Mouse (Mus musculus) lung, adult 2 months (tissue): ENCODE measurements around the gene Ablim1. TPM values are rescaled to one million over a fixed set of nuclear protein-coding genes. Genes with fewer than 3 reads are reported as not detected.

Experiments used
- DNase-seq: peaks from one replicate; pipeline ENCODE4 v3.0.0; 2022
- H3K4me1 ChIP-seq: fragments of 200-500 bp; 2 replicates; pipeline ENCODE4 v1.6.1; 2011; ENCODE audit warnings: low read length; ENCODE audit not compliant: control insufficient read depth, insufficient read depth
- H3K4me3 ChIP-seq: fragments of 200-500 bp; replicated peaks from 2 replicates; pipeline ENCODE3; 2011; ENCODE audit warnings: low read depth, mild to moderate bottlenecking, control low read depth, low read length; ENCODE audit errors: extremely low read depth
- CTCF ChIP-seq: fragments of 200-500 bp; IDR thresholded peaks from 2 replicates; pipeline ENCODE4 v1.5.1; 2011; ENCODE audit warnings: mild to moderate bottlenecking, low read length, control low read depth; ENCODE audit not compliant: insufficient read depth
- POLR2A ChIP-seq: fragments of 200-500 bp; IDR thresholded peaks from 2 replicates; pipeline ENCODE4 v1.6.1; 2011; ENCODE audit warnings: low read depth, mild to moderate bottlenecking, control low read depth, low read length, borderline replicate concordance; ENCODE audit errors: extremely low read depth
- WGBS: fragments of 180-500 bp; shearing (Covaris S2); methylation state at CpG from one replicate; pipeline ENCODE4 v1.1.7; 2018; 5-methylcytosine and 5-hydroxymethylcytosine counted together
- polyA plus RNA-seq: library from polyadenylated mRNA; depleted of rRNA; stranded (reverse); fragments of >200 nt; gene quantifications from 2 replicates; pipeline ENCODE4 v1.2.3, GENCODE M21; 2012

Ablim1 gene
- polyA plus RNA-seq, 1 experiment, result 71.3 TPM

DNA sequence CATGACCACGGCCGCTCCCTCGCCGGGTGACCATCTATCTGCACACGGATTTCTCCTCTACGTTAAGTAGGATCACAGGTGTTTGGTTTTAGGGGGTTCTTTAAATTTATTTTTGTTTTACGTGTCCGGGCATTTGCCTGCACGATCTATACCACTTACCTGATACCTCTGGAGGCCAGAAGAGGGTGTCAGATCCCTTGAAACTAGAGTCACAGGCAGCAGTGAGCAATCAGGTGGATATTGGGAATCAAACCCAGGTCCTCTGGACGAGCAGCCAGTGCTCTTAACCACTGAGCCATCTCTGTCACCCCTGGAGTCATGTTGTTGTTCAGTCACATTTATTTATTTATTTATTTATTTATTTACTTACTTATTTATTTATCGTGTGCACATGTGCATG, 15.6 kb upstream of the Ablim1 start:
- H3K4me3 ChIP-seq, result no peak overlapping the region
- H3K4me1 ChIP-seq, result no peaks in the 10 kb centered on the region
- WGBS, result 73% methylated on average over 11 of the region's 11 CpGs
- TF ChIP-seq POLR2A (no peak), CTCF (no peak)
- no peak for DNase-seq

GRCm38 (mm10) chr19:57328792-57329191, 14.1 kb upstream of the Ablim1 start:
- Histone ChIP-seq H3K4me3 (no peak overlapping the region), H3K4me1 (no peaks in the 10 kb centered on the region)
- peak; percentile 47 for DNase-seq
- WGBS, result 41% methylated on average over 12 of the region's 12 CpGs
- peak; percentile 37; the same call in 1 of the 2 replicates for TF ChIP-seq CTCF
- no peak for TF ChIP-seq POLR2A

GRCm38 (mm10) chr19:57328269-57328668, 13.6 kb upstream of the Ablim1 start:
- TF ChIP-seq CTCF (no peak), POLR2A (no peak)
- no peak overlapping the region for H3K4me3 ChIP-seq
- no peak for DNase-seq
- no peaks in the 10 kb centered on the region for H3K4me1 ChIP-seq
- WGBS, result 97% methylated on average over 7 of the region's 7 CpGs

- no peak for DNase-seq
- Histone ChIP-seq H3K4me1 (no peaks in the 10 kb centered on the region), H3K4me3 (no peak overlapping the region)
- no peak for TF ChIP-seq POLR2A
- TF ChIP-seq CTCF, result no peak
These were observed 13.0 kb upstream of the Ablim1 start for GRCm38 (mm10) chr19:57327679-57328078.

- DNase-seq, result peak; percentile 72
- Histone ChIP-seq H3K4me1 (no peaks in the 10 kb centered on the region), H3K4me3 (no peak overlapping the region)
- 18% methylated on average over 7 of the region's 7 CpGs for WGBS
- TF ChIP-seq CTCF, result peak; percentile 35
- no peak for TF ChIP-seq POLR2A
These were observed 11.1 kb upstream of the Ablim1 start for GRCm38 (mm10) chr19:57325748-57326300.

- TF ChIP-seq POLR2A, result no peak
- no peak for TF ChIP-seq CTCF
- no peak overlapping the region for H3K4me3 ChIP-seq
- no peaks in the 10 kb centered on the region for H3K4me1 ChIP-seq
- no peak for DNase-seq
- WGBS, result 75% methylated on average over 8 of the region's 8 CpGs
These were observed 8.4 kb upstream of the Ablim1 start for GRCm38 (mm10) chr19:57323087-57323486.

DNA sequence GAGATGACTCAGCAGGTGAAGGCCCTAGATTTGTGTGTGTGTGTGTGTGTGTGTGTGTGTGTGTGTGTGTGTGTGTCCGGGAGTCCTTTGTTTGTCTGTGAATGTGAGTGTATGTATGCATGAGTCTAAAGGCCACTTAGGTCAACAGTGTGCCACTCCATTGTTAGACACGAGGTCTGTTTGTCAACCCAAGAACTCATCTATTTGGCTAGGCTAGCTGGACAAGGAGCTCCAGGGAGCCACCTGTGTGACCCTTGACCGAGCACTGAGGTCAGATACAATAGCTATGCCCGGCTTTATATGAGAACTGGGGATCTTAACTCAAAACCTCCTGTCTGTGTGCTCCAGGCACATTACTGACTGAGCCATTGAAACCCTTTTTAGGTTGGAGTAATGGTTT, 7.8 kb upstream of the Ablim1 start:
- WGBS, result 66% methylated on average over 4 of the region's 4 CpGs
- no peak for DNase-seq
- no peak overlapping the region for H3K4me3 ChIP-seq
- TF ChIP-seq CTCF, result no peak
- TF ChIP-seq POLR2A, result no peak
- no peaks in the 10 kb centered on the region for H3K4me1 ChIP-seq

DNA sequence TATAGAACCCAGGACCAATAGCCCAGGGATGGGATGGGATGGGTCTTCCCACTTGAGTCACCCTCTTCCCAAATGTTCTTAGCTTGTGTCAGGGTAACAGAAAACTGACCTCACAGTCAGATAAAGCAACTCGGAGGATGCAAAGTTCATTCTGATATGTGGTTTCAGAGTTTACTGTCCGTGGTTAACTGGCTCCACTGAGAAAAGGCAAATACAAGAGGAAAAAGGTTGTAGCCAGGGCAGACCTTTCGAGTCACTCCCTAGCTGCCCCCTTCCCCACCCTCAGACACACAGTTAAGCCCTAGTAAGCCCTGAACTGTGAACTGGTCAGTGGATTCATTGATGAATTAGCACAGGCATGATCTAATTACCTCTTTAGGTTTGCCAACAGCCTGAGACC, 7.1 kb upstream of the Ablim1 start:
- WGBS, result 81% methylated on average over 3 of the region's 3 CpGs

GRCm38 (mm10) chr19:57320656-57321382, 6.1 kb upstream of the Ablim1 start:
- H3K4me1 ChIP-seq, result no peaks in the 10 kb centered on the region
- H3K4me3 ChIP-seq, result no peak overlapping the region
- TF ChIP-seq POLR2A (no peak), CTCF (no peak)
- no peak for DNase-seq
- WGBS, result 58% methylated on average over 9 of the region's 9 CpGs

More for the DNA sequence above, 7.1 kb upstream of the Ablim1 start:
- DNase-seq, result no peak
- Histone ChIP-seq H3K4me1 (no peaks in the 10 kb centered on the region), H3K4me3 (no peak overlapping the region)
- TF ChIP-seq CTCF (no peak), POLR2A (no peak)

GRCm38 (mm10) chr19:57316597-57316996, 1.9 kb upstream of the Ablim1 start:
- TF ChIP-seq CTCF (no peak), POLR2A (no peak)
- DNase-seq, result no peak
- WGBS, result 92% methylated on average over 3 of the region's 3 CpGs
- no peaks in the 10 kb centered on the region for H3K4me1 ChIP-seq
- no peak overlapping the region for H3K4me3 ChIP-seq
